Mouse (Mus musculus) myocyte (in vitro differentiated cells): ENCODE measurements around the gene Son. TPM values are rescaled to one million over a fixed set of nuclear protein-coding genes. Genes with fewer than 3 reads are reported as not detected.

Experiments
- H3K27me3 ChIP-seq: one replicate; pipeline ENCODE4 v1.6.1; 2011; ENCODE audit not compliant: control insufficient read depth, insufficient read depth, insufficient read length
- H3K36me3 ChIP-seq: one replicate; pipeline ENCODE4 v1.6.1; 2011; ENCODE audit not compliant: control insufficient read depth, insufficient read depth
- H3K4me2 ChIP-seq: one replicate; pipeline ENCODE4 v1.6.1; 2011; ENCODE audit warnings: low read depth, control low read depth
- H3K4me3 ChIP-seq: one replicate; pipeline ENCODE4 v1.5.1; 2011; ENCODE audit warnings: mild to moderate bottlenecking, control low read depth, moderate library complexity
- H3K79me2 ChIP-seq: one replicate; pipeline ENCODE4 v1.6.1; 2011; ENCODE audit not compliant: control insufficient read depth, insufficient read depth
- H3ac ChIP-seq: one replicate; pipeline ENCODE4 v1.6.1; 2011; ENCODE audit not compliant: control insufficient read depth, insufficient read length
- CEBPB ChIP-seq: IDR thresholded peaks from 2 replicates; pipeline ENCODE4 v1.6.1; 2011; ENCODE audit warnings: mild to moderate bottlenecking, moderate library complexity; ENCODE audit not compliant: poor library complexity, insufficient read depth, severe bottlenecking
- E2F4 ChIP-seq: IDR thresholded peaks from one replicate; pipeline ENCODE4 v1.6.1; 2011; ENCODE audit warnings: mild to moderate bottlenecking, control low read depth, moderate library complexity; ENCODE audit not compliant: insufficient read depth
- MAX ChIP-seq: IDR thresholded peaks from one replicate; pipeline ENCODE4 v1.6.1; 2011; ENCODE audit warnings: low read depth, mild to moderate bottlenecking, control low read depth
- MYOD1 ChIP-seq, 3 experiments: IDR thresholded peaks; one replicate each; pipeline ENCODE4 v1.6.1; 2011; ENCODE audit warnings: control low read depth in 2 of 3, low read depth in 2 of 3, mild to moderate bottlenecking in 2 of 3, moderate library complexity in 1 of 3; ENCODE audit not compliant: insufficient read length in 2 of 3, control insufficient read depth in 1 of 3
- MYOG ChIP-seq, 3 experiments: IDR thresholded peaks; one replicate each; pipeline ENCODE4 v1.6.1; 2011; ENCODE audit warnings: control low read depth in 2 of 3, low read depth in 2 of 3, mild to moderate bottlenecking in 2 of 3; ENCODE audit not compliant: insufficient read length in 2 of 3, control insufficient read depth in 1 of 3, insufficient read depth in 1 of 3
- POLR2A ChIP-seq: IDR thresholded peaks from one replicate; pipeline ENCODE4 v1.6.1; 2011; ENCODE audit warnings: low read depth, mild to moderate bottlenecking, control low read depth, moderate library complexity; ENCODE audit not compliant: insufficient read length
- POLR2AphosphoS2 ChIP-seq: IDR thresholded peaks from one replicate; pipeline ENCODE4 v1.6.1; 2011; ENCODE audit warnings: low read depth, control low read depth; ENCODE audit not compliant: insufficient read length
- REST ChIP-seq: IDR thresholded peaks from one replicate; pipeline ENCODE4 v1.6.1; 2011; ENCODE audit warnings: mild to moderate bottlenecking, control low read depth, moderate library complexity; ENCODE audit not compliant: insufficient read depth, insufficient read length
- SRF ChIP-seq: IDR thresholded peaks from one replicate; pipeline ENCODE4 v1.6.1; 2011; ENCODE audit warnings: low read depth; ENCODE audit not compliant: control insufficient read depth, insufficient read length
- TCF12 ChIP-seq: IDR thresholded peaks from one replicate; pipeline ENCODE4 v1.6.1; 2011; ENCODE audit warnings: mild to moderate bottlenecking, control low read depth; ENCODE audit not compliant: poor library complexity, insufficient read depth, severe bottlenecking
- TCF3 ChIP-seq: IDR thresholded peaks from one replicate; pipeline ENCODE4 v1.6.1; 2011; ENCODE audit warnings: low read depth, control low read depth; ENCODE audit not compliant: insufficient read length
- USF1 ChIP-seq: IDR thresholded peaks from one replicate; pipeline ENCODE4 v1.6.1; 2011; ENCODE audit warnings: low read depth, mild to moderate bottlenecking, control low read depth, moderate library complexity
- polyA plus RNA-seq: library from polyadenylated mRNA; unstranded; fragments of >200 nt; fragmentation: generic; extraction: Trizol; gene quantifications from one replicate; pipeline ENCODE4 v1.2.1, GENCODE M21; 2012; ENCODE audit warnings: missing spikeins

Gene Son
- polyA plus RNA-seq, 1 experiment, result 48.7 TPM

DNA sequence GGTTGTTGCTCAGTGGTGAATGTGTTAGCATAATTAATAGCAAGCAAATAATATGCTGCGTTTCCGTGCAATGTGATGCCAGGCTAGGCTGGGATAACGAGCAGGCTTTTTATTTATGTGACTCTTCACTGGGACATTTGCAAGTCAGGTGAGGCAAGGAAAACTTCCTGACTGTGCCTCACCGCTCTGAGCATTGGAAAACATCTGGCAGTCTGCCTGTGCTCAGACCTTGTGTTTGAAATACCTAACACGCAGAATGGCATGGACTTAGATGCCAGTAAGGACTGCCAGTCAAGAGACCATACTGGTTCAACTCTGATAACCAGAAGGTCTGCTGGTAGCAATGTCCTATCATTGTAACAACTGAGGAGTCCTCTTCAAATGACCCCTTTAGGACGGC lies 42.1 kb upstream of the Son start:
- Histone ChIP-seq H3K36me3 (no peaks in the 10 kb centered on the region), H3K27me3 (peaks cover 7% of the 10 kb centered on the region), H3ac (no peak overlapping the region), H3K4me3 (no peak overlapping the region), H3K4me2 (no peak overlapping the region), H3K79me2 (no peaks in the 10 kb centered on the region)
- TF ChIP-seq TCF12, result no peak
- TF ChIP-seq E2F4, result no peak
- no peak for TF ChIP-seq USF1
- no peak for TF ChIP-seq MYOG (IDR thresholded peaks at IDR 0.05; ENCODE audit: control insufficient read depth in 1 of 3, insufficient read depth in 1 of 3, insufficient read length in 2 of 3, low read depth in 2 of 3)

DNA sequence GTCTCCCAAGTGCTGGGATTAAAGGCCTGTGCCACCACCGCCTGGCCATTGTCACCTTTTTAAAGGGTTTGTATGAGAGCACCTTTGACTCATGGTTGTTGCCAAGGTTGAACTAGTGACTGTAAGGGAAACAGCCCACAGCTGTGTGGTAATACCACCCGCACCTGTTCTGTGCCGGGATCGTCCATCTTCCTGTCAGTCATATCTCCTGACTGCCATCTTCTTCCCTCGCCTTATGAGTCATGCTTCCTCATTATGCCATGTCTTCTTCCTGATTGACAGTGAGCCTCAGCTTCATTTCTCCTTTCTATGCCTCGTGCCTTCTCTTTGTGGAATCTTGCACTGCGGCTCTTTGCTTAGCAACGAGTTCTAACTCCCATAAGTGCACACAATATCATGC lies 40.3 kb upstream of the Son start:
- no peak for TF ChIP-seq TCF12
- TF ChIP-seq MYOD1 (IDR thresholded peaks at IDR 0.05; ENCODE audit: control insufficient read depth in 1 of 3, insufficient read length in 2 of 3, low read depth in 2 of 3), result peak in 2 of 3 experiments; percentile 59 to 95
- TF ChIP-seq SRF, result no peak
- Histone ChIP-seq H3K79me2 (no peaks in the 10 kb centered on the region), H3K4me2 (no peak overlapping the region), H3K27me3 (no peaks in the 10 kb centered on the region), H3K4me3 (no peak overlapping the region), H3ac (no peak overlapping the region), H3K36me3 (no peaks in the 10 kb centered on the region)

DNA sequence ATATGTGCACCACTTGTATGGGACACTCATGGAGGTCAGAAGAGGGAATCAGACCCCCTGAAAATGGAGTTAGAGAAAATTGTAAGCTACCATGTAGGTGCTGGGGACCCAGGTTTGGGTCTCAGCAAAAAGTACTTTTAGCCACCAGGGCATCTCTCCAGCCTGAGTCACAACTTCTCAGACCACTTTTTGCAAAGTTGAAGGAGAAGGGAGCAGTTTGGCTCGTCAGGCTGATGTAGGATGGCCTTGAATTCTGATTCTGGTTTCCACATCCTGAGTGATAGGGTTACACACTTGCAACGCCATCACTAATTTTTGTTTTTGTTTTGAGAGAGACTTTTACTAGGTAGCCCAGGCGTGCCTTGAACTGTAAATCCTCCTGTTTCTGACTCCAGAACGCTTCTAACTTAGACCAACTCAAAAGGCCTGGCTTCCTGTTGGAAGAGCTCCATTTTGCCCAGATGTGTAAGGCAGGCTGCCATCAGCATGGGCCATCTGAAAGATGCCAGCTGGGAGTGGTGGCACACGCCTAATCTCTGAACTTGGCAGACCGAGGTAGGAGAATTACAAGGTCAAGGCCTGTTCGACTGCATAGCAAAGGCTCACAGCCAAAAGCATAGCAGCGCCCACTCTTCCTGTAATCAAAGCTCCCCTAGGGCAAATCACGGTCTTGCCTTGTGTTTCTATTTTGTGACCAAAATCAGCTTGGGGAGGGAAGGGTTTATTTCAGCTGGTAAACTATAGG lies 37.6 kb upstream of the Son start:
- H3K79me2 ChIP-seq, result no peaks in the 10 kb centered on the region
- no peaks in the 10 kb centered on the region for H3K36me3 ChIP-seq
- no peaks in the 10 kb centered on the region for H3K27me3 ChIP-seq
- peak overlapping the region; percentile 16 for H3K4me2 ChIP-seq
- H3K4me3 ChIP-seq, result no peak overlapping the region
- no peak overlapping the region for H3ac ChIP-seq
- TF ChIP-seq REST (no peak), USF1 (no peak), CEBPB (no peak), POLR2A (no peak), TCF3 (no peak), SRF (no peak), MYOD1 (IDR thresholded peaks at IDR 0.05; ENCODE audit: control insufficient read depth in 1 of 3, insufficient read length in 2 of 3, low read depth in 2 of 3) (no peak), MAX (no peak), POLR2AphosphoS2 (no peak), TCF12 (no peak), MYOG (IDR thresholded peaks at IDR 0.05; ENCODE audit: control insufficient read depth in 1 of 3, insufficient read depth in 1 of 3, insufficient read length in 2 of 3, low read depth in 2 of 3) (no peak)

DNA sequence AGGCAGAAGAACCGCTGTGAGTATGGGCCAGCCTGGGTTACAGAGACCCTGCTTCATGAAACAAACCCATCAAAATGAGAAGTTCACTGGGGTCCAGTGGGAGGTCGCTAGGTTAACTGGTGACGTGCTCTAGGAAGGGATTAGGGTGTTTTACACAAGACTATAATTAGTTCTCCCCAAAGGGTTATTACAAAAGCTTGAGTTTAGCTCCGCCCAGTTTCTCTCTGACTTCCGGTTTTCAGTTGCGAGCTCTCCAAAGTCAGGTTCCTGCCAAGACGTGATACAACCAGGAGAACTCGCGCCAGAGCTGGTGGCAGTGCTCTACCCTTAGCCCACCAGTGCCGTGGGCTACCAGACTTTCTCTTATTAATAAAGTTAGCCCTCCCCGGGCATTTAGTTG lies 36.1 kb upstream of the Son start:
- Histone ChIP-seq H3K4me2 (no peak overlapping the region), H3K36me3 (no peaks in the 10 kb centered on the region), H3ac (no peak overlapping the region), H3K4me3 (no peak overlapping the region), H3K79me2 (no peaks in the 10 kb centered on the region), H3K27me3 (no peaks in the 10 kb centered on the region)
- no peak for TF ChIP-seq MAX
- TF ChIP-seq REST, result no peak
- TF ChIP-seq POLR2A, result no peak
- no peak for TF ChIP-seq POLR2AphosphoS2
- no peak for TF ChIP-seq TCF12
- TF ChIP-seq CEBPB, result no peak
- TF ChIP-seq E2F4, result no peak
- TF ChIP-seq MYOD1 (IDR thresholded peaks at IDR 0.05; ENCODE audit: control insufficient read depth in 1 of 3, insufficient read length in 2 of 3, low read depth in 2 of 3), result no peak
- no peak for TF ChIP-seq USF1
- no peak for TF ChIP-seq MYOG (IDR thresholded peaks at IDR 0.05; ENCODE audit: control insufficient read depth in 1 of 3, insufficient read depth in 1 of 3, insufficient read length in 2 of 3, low read depth in 2 of 3)
- no peak for TF ChIP-seq SRF

DNA sequence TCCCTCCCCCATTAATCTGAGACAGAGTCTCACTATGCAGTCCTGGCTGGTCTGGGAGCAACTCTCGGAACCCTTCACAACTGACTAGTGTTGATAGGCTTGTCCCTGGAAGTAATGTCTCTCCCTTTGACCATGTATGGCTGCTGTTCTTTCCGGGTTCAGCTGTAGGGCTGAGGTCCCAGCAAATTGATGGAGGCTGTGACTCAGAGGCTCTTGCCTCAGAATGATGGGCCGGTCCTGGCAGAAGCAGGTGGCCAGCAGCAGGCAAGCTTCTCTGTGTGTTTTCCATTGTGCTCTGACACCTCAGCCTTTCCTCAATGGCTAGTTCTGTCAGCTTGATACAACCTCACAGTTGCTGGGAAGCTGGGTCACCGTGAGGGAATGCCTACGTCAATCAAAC lies 34.8 kb upstream of the Son start:
- Histone ChIP-seq H3K36me3 (no peaks in the 10 kb centered on the region), H3K4me2 (no peak overlapping the region), H3K4me3 (no peak overlapping the region), H3ac (no peak overlapping the region), H3K27me3 (peaks cover 4% of the 10 kb centered on the region), H3K79me2 (no peaks in the 10 kb centered on the region)
- TF ChIP-seq E2F4 (no peak), MYOD1 (IDR thresholded peaks at IDR 0.05; ENCODE audit: control insufficient read depth in 1 of 3, insufficient read length in 2 of 3, low read depth in 2 of 3) (peak in 1 of 3 experiments; percentile 8), SRF (peak; percentile 79)
